Mouse (Mus musculus) myocyte (in vitro differentiated cells): Measurements from ENCODE around the gene Klk1b11. TPM values are rescaled to one million over a fixed set of nuclear protein-coding genes. Genes with fewer than 3 reads are reported as not detected.

Experiments used
- H3K27me3 ChIP-seq: one replicate; pipeline ENCODE4 v1.6.1; 2011; ENCODE audit not compliant: control insufficient read depth, insufficient read depth, insufficient read length
- H3K36me3 ChIP-seq: one replicate; pipeline ENCODE4 v1.6.1; 2011; ENCODE audit not compliant: control insufficient read depth, insufficient read depth
- H3K4me2 ChIP-seq: one replicate; pipeline ENCODE4 v1.6.1; 2011; ENCODE audit warnings: low read depth, control low read depth
- H3K4me3 ChIP-seq: one replicate; pipeline ENCODE4 v1.5.1; 2011; ENCODE audit warnings: mild to moderate bottlenecking, control low read depth, moderate library complexity
- H3K79me2 ChIP-seq: one replicate; pipeline ENCODE4 v1.6.1; 2011; ENCODE audit not compliant: control insufficient read depth, insufficient read depth
- H3ac ChIP-seq: one replicate; pipeline ENCODE4 v1.6.1; 2011; ENCODE audit not compliant: control insufficient read depth, insufficient read length
- E2F4 ChIP-seq: IDR thresholded peaks from one replicate; pipeline ENCODE4 v1.6.1; 2011; ENCODE audit warnings: mild to moderate bottlenecking, control low read depth, moderate library complexity; ENCODE audit not compliant: insufficient read depth
- MAX ChIP-seq: IDR thresholded peaks from one replicate; pipeline ENCODE4 v1.6.1; 2011; ENCODE audit warnings: low read depth, mild to moderate bottlenecking, control low read depth
- MYOD1 ChIP-seq, 3 experiments: IDR thresholded peaks; one replicate each; pipeline ENCODE4 v1.6.1; 2011; ENCODE audit warnings: control low read depth in 2 of 3, low read depth in 2 of 3, mild to moderate bottlenecking in 2 of 3, moderate library complexity in 1 of 3; ENCODE audit not compliant: insufficient read length in 2 of 3, control insufficient read depth in 1 of 3
- POLR2A ChIP-seq: IDR thresholded peaks from one replicate; pipeline ENCODE4 v1.6.1; 2011; ENCODE audit warnings: low read depth, mild to moderate bottlenecking, control low read depth, moderate library complexity; ENCODE audit not compliant: insufficient read length
- SRF ChIP-seq: IDR thresholded peaks from one replicate; pipeline ENCODE4 v1.6.1; 2011; ENCODE audit warnings: low read depth; ENCODE audit not compliant: control insufficient read depth, insufficient read length
- TCF12 ChIP-seq: IDR thresholded peaks from one replicate; pipeline ENCODE4 v1.6.1; 2011; ENCODE audit warnings: mild to moderate bottlenecking, control low read depth; ENCODE audit not compliant: poor library complexity, insufficient read depth, severe bottlenecking
- USF1 ChIP-seq: IDR thresholded peaks from one replicate; pipeline ENCODE4 v1.6.1; 2011; ENCODE audit warnings: low read depth, mild to moderate bottlenecking, control low read depth, moderate library complexity
- polyA plus RNA-seq: library from polyadenylated mRNA; unstranded; fragments of >200 nt; fragmentation: generic; extraction: Trizol; gene quantifications from one replicate; pipeline ENCODE4 v1.2.1, GENCODE M21; 2012; ENCODE audit warnings: missing spikeins

The Klk1b11 gene
- polyA plus RNA-seq, 1 experiment, result not detected

DNA sequence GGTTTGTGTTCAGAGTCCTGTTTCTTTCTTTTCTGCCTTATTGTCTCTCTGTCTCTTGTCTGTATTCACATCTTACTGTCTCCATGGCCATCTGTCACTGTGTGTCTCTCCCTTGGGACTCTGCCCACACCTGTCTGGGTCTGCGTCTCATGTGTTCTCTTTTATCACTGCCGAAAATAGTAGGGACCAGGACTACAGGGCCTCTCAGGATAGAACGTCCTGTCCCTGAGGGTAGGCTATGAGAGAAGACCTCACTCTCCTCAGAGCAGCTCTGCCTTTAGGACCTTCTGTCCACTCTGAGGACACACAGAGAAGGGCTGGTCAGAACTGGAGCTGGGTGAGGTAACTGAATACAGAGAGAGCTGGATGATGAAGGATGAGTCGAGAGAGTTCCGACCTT, 19.4 kb downstream of the Klk1b11 start:
- H3K4me3 ChIP-seq, result no peak overlapping the region
- H3K4me2 ChIP-seq, result no peak overlapping the region
- TF ChIP-seq MYOD1 (IDR thresholded peaks at IDR 0.05; ENCODE audit: control insufficient read depth in 1 of 3, insufficient read length in 2 of 3, low read depth in 2 of 3) (peak in 1 of 3 experiments; percentile 36), E2F4 (no peak), MAX (no peak), SRF (no peak), TCF12 (no peak), POLR2A (no peak), USF1 (no peak)
- H3ac ChIP-seq, result no peak overlapping the region
- no peaks in the 10 kb centered on the region for H3K27me3 ChIP-seq
- no peaks in the 10 kb centered on the region for H3K36me3 ChIP-seq
- no peaks in the 10 kb centered on the region for H3K79me2 ChIP-seq

Other genes with a start within 250 kb of the Klk1b11 start
- gene Klk12, start 227.0 kb upstream of the Klk1b11 start, polyA plus RNA-seq, result 0.05 TPM
- gene Klk11, start 221.3 kb upstream of the Klk1b11 start, polyA plus RNA-seq, result 0.56 TPM
- 1.1 TPM for gene Klk10, start 214.8 kb upstream of the Klk1b11 start, polyA plus RNA-seq
- not detected for gene Klk9, start 204.0 kb upstream of the Klk1b11 start, polyA plus RNA-seq
- not detected for gene Klk8, start 198.3 kb upstream of the Klk1b11 start, polyA plus RNA-seq
- gene Klk7, start 184.6 kb upstream of the Klk1b11 start, polyA plus RNA-seq, result not detected
- not detected for gene Klk6, start 171.4 kb upstream of the Klk1b11 start, polyA plus RNA-seq
- gene Klk5, start 153.9 kb upstream of the Klk1b11 start, polyA plus RNA-seq, result not detected
- 0.22 TPM for gene Klk4, start 114.7 kb upstream of the Klk1b11 start, polyA plus RNA-seq
- gene Klk15, start 62.1 kb upstream of the Klk1b11 start, polyA plus RNA-seq, result not detected
- not detected for gene Klk1b8, start 45.2 kb upstream of the Klk1b11 start, polyA plus RNA-seq
- not detected for gene Klk1b1, start 29.1 kb upstream of the Klk1b11 start, polyA plus RNA-seq
- not detected for gene Klk1b9, start 19.8 kb upstream of the Klk1b11 start, polyA plus RNA-seq
- gene Klk1b26, start 16.3 kb downstream of the Klk1b11 start, polyA plus RNA-seq, result 0.32 TPM
- gene Klk1b27, start 56.4 kb downstream of the Klk1b11 start, polyA plus RNA-seq, result 0.11 TPM
- not detected for gene Klk1b21, start 106.5 kb downstream of the Klk1b11 start, polyA plus RNA-seq
- 1.1 TPM for gene Klk1b22, start 116.8 kb downstream of the Klk1b11 start, polyA plus RNA-seq
- gene Klk1b16, start 140.9 kb downstream of the Klk1b11 start, polyA plus RNA-seq, result not detected
- not detected for gene Klk1b24, start 192.4 kb downstream of the Klk1b11 start, polyA plus RNA-seq
- not detected for gene Klk1b3, start 202.3 kb downstream of the Klk1b11 start, polyA plus RNA-seq
- gene Klk1b4, start 211.6 kb downstream of the Klk1b11 start, polyA plus RNA-seq, result not detected
- gene Klk1b5, start 220.1 kb downstream of the Klk1b11 start, polyA plus RNA-seq, result not detected
- gene Klk1, start 229.5 kb downstream of the Klk1b11 start, polyA plus RNA-seq, result not detected
- not detected for gene Gm36864, start 240.3 kb downstream of the Klk1b11 start, polyA plus RNA-seq